Comparison of ENCODE assay signal across 20 mouse cellular contexts in the genomic region with DNA sequence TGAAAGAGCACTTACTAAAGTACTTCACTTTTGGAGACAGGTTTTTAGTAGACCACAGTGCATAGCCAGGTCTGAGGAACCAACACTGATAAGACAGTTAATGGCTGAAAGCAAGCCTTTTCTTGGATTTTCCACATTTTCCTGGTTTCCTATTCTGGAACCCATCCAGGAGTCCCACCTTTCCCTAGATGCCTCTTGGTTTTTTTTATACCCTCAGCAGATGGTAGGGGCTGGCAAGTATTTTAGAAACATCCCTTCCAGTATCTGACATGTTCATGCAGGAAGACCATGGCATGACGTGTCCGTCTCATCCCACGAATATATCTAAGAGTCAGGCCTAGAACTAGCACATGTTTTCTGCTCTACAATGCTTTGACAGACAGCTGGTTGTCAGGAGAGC. TPM values are rescaled to one million over a fixed set of nuclear protein-coding genes. Genes with fewer than 3 reads are reported as not detected.
DNase-seq lines count a peak whose midpoint lies in the region; ATAC-seq and TF ChIP-seq lines count a peak whose summit lies in the region.
"Had no signal": no experiment of that assay in that cellular context is flagged by ENCODE, and none has a peak within 500 bp of the region (broad histone marks: within the 10 kb centered on the region; RNA-seq: fewer than 3 reads in every experiment).

No protein-coding gene starts in this region.

- TF ChIP-seq CTCF in heart, postnatal 0 days (IDR thresholded peaks at IDR 0.05; ENCODE audit: low read depth), result no peak

- peak; percentile 46 to 60 for DNase-seq in cerebellum, postnatal 10 days
- DNase-seq in cerebellum, adult 18-20 months, result no peak
- DNase-seq in heart, postnatal 14 days, result no peak
- DNase-seq in heart, postnatal 0 days (ENCODE audit: low spot score), result no peak
- DNase-seq in heart, adult 8-10 months (ENCODE audit: low spot score), result no peak
- DNase-seq: adrenal gland, postnatal 14 days; adrenal gland, postnatal 36 days; B cell, adult 2 months had no signal

- 88% methylated on average over 3 of the region's 3 CpGs for WGBS in heart, embryonic 14.5 days
- 84% methylated on average over 3 of the region's 3 CpGs for WGBS in heart, postnatal 0 days

- H3K4me2 ChIP-seq in heart, embryonic 14.5 days (ENCODE audit: low read length), result no peak overlapping the region
- H3K4me2 ChIP-seq in heart, postnatal 0 days (ENCODE audit: low read depth, low read length), result no peak overlapping the region
- H3K4me2 ChIP-seq: embryonic facial prominence, embryonic 12.5 days; forebrain, embryonic 13.5 days; forebrain, embryonic 15.5 days had no signal

- no peaks in the 10 kb centered on the region for H3K27me3 ChIP-seq in heart, embryonic 14.5 days (ENCODE audit: control insufficient read depth, insufficient read depth, low read length)
- no peaks in the 10 kb centered on the region for H3K27me3 ChIP-seq in heart, postnatal 0 days (ENCODE audit: control insufficient read depth, insufficient read depth, low read length)
- H3K27me3 ChIP-seq in megakaryocyte, embryonic 14.5 days (replicated peaks), result peaks cover 6% of the 10 kb centered on the region
- H3K27me3 ChIP-seq: CH12.LX; embryonic facial prominence, embryonic 12.5 days; forebrain, embryonic 13.5 days; forebrain, embryonic 15.5 days; Patski had no signal

- H3K9ac ChIP-seq in heart, embryonic 14.5 days (ENCODE audit: low read length), result no peak overlapping the region
- H3K9ac ChIP-seq in heart, postnatal 0 days (replicated peaks; ENCODE audit: low read depth, low read length), result no peak overlapping the region
- H3K9ac ChIP-seq: embryonic facial prominence, embryonic 12.5 days; forebrain, embryonic 13.5 days; forebrain, embryonic 15.5 days had no signal

- intact Hi-C loops in heart, postnatal 14 days (cut with DNase I), result loop anchor here (5.0 kb wide), 1 partner anchor 36 kb away; no protein-coding TSS in a partner anchor

- H3K27ac ChIP-seq in heart, embryonic 14.5 days (replicated peaks in 1 of 2; ENCODE audit: control insufficient read depth in 1 of 2, insufficient read depth in 1 of 2, low read depth in 2 of 2, low read length in 2 of 2), result peak overlapping the region; percentile 12 to 45; a peak in 1 of 4 replicates
- peak overlapping the region; percentile 46 for H3K27ac ChIP-seq in heart, postnatal 0 days (ENCODE audit: low read depth)
- H3K27ac ChIP-seq: embryonic facial prominence, embryonic 10.5 days; embryonic facial prominence, embryonic 12.5 days; forebrain, embryonic 13.5 days had no signal

- no peaks in the 10 kb centered on the region for H3K36me3 ChIP-seq in heart, embryonic 14.5 days (ENCODE audit: control insufficient read depth, insufficient read depth, low read length)
- no peaks in the 10 kb centered on the region for H3K36me3 ChIP-seq in heart, postnatal 0 days (replicated peaks; ENCODE audit: control insufficient read depth, insufficient read depth, low read length)
- H3K36me3 ChIP-seq in megakaryocyte, embryonic 14.5 days (replicated peaks; ENCODE audit: low read length), result peaks cover 17% of the 10 kb centered on the region
- H3K36me3 ChIP-seq: forebrain, embryonic 15.5 days had no signal

- H3K4me3 ChIP-seq in heart, embryonic 14.5 days (ENCODE audit: control insufficient read depth in 1 of 2, insufficient read depth in 1 of 2, low read depth in 1 of 2, low read length in 2 of 2), result no peak overlapping the region
- no peak overlapping the region for H3K4me3 ChIP-seq in heart, postnatal 0 days (ENCODE audit: low read depth, low read length)
- peak overlapping the region; percentile 15 for H3K4me3 ChIP-seq in megakaryocyte, embryonic 14.5 days (replicated peaks)
- H3K4me3 ChIP-seq: embryonic facial prominence, embryonic 10.5 days; embryonic facial prominence, embryonic 12.5 days; forebrain, embryonic 13.5 days; forebrain, embryonic 15.5 days had no signal

- no peak for ATAC-seq in heart, embryonic 14.5 days (ENCODE audit: insufficient number of reproducible peaks, insufficient read depth, low FRiP score, low read depth)
- ATAC-seq in heart, postnatal 0 days (ENCODE audit: insufficient read depth, low read depth), result no peak
- ATAC-seq in megakaryocyte, adult 5-6 weeks (ENCODE audit: poor library complexity, severe bottlenecking), result no peak
- ATAC-seq: activated CD4-positive, CD25-positive, alpha-beta regulatory T cell, adult 4 months; CD4-positive, CD25-positive, alpha-beta regulatory T cell, adult 4 months; forebrain, embryonic 13.5 days; forebrain, embryonic 15.5 days; Patski had no signal

- no peaks in the 10 kb centered on the region for H3K9me3 ChIP-seq in heart, embryonic 14.5 days (ENCODE audit: control insufficient read depth, low read length)
- no peaks in the 10 kb centered on the region for H3K9me3 ChIP-seq in heart, postnatal 0 days (replicated peaks; ENCODE audit: control insufficient read depth, low read length)
- no peaks in the 10 kb centered on the region for H3K9me3 ChIP-seq in megakaryocyte, embryonic 14.5 days
- H3K9me3 ChIP-seq: embryonic facial prominence, embryonic 10.5 days; embryonic facial prominence, embryonic 12.5 days; forebrain, embryonic 13.5 days; forebrain, embryonic 15.5 days; G1E had no signal

- TF ChIP-seq EP300 in heart, postnatal 0 days (IDR thresholded peaks at IDR 0.05; ENCODE audit: low read depth), result no peak

- peaks cover 4 to 14% of the 10 kb centered on the region in 2 experiments; a peak in 3 of 4 replicates for H3K4me1 ChIP-seq in heart, embryonic 14.5 days (ENCODE audit: control insufficient read depth in 2 of 2, insufficient read depth in 2 of 2, low read length in 2 of 2)
- H3K4me1 ChIP-seq in heart, postnatal 0 days (ENCODE audit: control insufficient read depth, insufficient read depth), result peaks cover 27% of the 10 kb centered on the region
- peaks cover 36% of the 10 kb centered on the region for H3K4me1 ChIP-seq in megakaryocyte, embryonic 14.5 days
- H3K4me1 ChIP-seq: embryonic facial prominence, embryonic 10.5 days had no signal

RNA-seq across cellular contexts. Expression of gene Hdac4, which starts 59.1 kb away (rescaled TPM):
- polyA plus RNA-seq in heart, embryonic 14.5 days (2014; fragmentation: Nextera tagmentation; extraction: Ambion mirVana), result 15.4 and 16.5 TPM in 2 replicates
- 10 to 100 TPM; 35.4 to 36.2 TPM for total RNA-seq in heart, postnatal 14 days (2021)
- total RNA-seq in heart, postnatal 0 days (2014; rRNA removed; ENCODE audit: low replicate concordance), result 13.0 and 23.8 TPM in 2 replicates
- polyA plus RNA-seq in heart, postnatal 0 days (2015; fragmentation: Nextera tagmentation; extraction: Ambion mirVana), result 6.8 and 7.6 TPM in 2 replicates
- 10 to 100 TPM; 45.6 to 69.5 (median 56.6) TPM for total RNA-seq in heart, adult 8-10 months (2022)
- polyA plus RNA-seq in megakaryocyte, embryonic 14.5 days (2012; ENCODE audit: insufficient read depth, low replicate concordance), result 3.6 and 5.1 TPM in 2 replicates
- total RNA-seq in megakaryocyte, adult 5-6 weeks (2015), result 14.8 and 19.0 TPM in 2 replicates
- total RNA-seq in megakaryocyte, adult 5-6 weeks (2017), result 13.3 and 19.4 TPM in 2 replicates

Comparison
In these comparisons a context has a peak if more than half of its experiments do, and no peak if none do; other contexts are left out.
1. DNase-seq: peak in cerebellum, postnatal 10 days (2 of 2); none in cerebellum, adult 18-20 months (0 of 2), heart, postnatal 14 days (0 of 2), heart, postnatal 0 days (single experiment) and heart, adult 8-10 months (single experiment).